Mouse (Mus musculus): ENCODE data around the gene Rnd2. TPM values are rescaled to one million over a fixed set of nuclear protein-coding genes. Genes with fewer than 3 reads are reported as not detected.
A peak's percentile ranks its signal among the peaks of the same experiment; 100 is the strongest.
"Not testable (repeated sequence)": the region's sequence is repeated elsewhere in the genome, so short reads cannot be mapped to it uniquely, and the experiment has no call there.

The Rnd2 gene
- polyA plus RNA-seq, 1 experiment from 2014 or later: 37.5 TPM

- peak overlapping the region; percentile 17; the same call in 1 of the 2 replicates for H3K4me3 ChIP-seq (ENCODE audit: low read depth, low read length)
- H3K27ac ChIP-seq (ENCODE audit: low read depth, low read length): peak overlapping the region; percentile 54; the same call in 1 of the 2 replicates
- DNase-seq (ENCODE audit: low spot score, missing footprints) (no peak), ATAC-seq (ENCODE audit: low FRiP score) (no peak)
- peak overlapping the region; percentile 41 for H3K4me2 ChIP-seq
- 19% methylated on average over 7 of the region's 7 CpGs for WGBS
- peak overlapping the region; percentile 38; the same call in 1 of the 2 replicates for H3K9ac ChIP-seq (ENCODE audit: low read length)
- no peaks in the 10 kb centered on the region for H3K36me3 ChIP-seq (ENCODE audit: control insufficient read depth, insufficient read depth, low read length)
- H3K9me3 ChIP-seq (ENCODE audit: control insufficient read depth, low read length): no peaks in the 10 kb centered on the region
- peaks cover 2% of the 10 kb centered on the region; the same call in 1 of the 2 replicates for H3K27me3 ChIP-seq (ENCODE audit: control insufficient read depth, insufficient read depth, low read length)
- peaks cover 27% of the 10 kb centered on the region for H3K4me1 ChIP-seq (ENCODE audit: control insufficient read depth, insufficient read depth, low read length)
These were observed 5.4 kb downstream of the Rnd2 start for GRCm38 (mm10) chr11:101470206-101470605.

DNA sequence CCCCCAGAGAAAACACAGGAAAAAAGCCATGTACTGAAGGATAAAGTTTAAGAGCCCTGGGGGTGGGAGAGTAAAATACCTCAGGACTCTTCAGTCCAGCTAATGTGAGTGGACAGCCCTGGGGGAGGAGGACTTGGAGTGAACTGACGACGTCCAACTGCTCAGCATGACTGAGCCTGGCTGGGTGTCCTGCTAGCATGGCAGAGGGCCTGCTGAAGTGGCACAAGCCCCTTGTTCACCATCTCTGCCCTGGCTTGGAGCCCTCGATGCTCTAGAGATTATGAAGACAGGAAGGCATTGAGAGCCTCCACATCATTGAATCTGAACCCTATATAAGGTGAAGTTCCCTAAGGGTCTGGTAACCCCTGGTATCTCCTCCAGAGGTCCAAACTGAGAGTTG, 7.1 kb downstream of the Rnd2 start:
- DNase-seq (ENCODE audit: low spot score, missing footprints) (no peak), ATAC-seq (ENCODE audit: low FRiP score) (no peak)
- peaks cover 22% of the 10 kb centered on the region for H3K4me1 ChIP-seq (ENCODE audit: control insufficient read depth, insufficient read depth, low read length)
- no peaks in the 10 kb centered on the region for H3K36me3 ChIP-seq (ENCODE audit: control insufficient read depth, insufficient read depth, low read length)
- H3K4me3 ChIP-seq (ENCODE audit: low read depth, low read length): no peak overlapping the region
- H3K27ac ChIP-seq (ENCODE audit: low read depth, low read length): no peak overlapping the region
- no peaks in the 10 kb centered on the region for H3K27me3 ChIP-seq (ENCODE audit: control insufficient read depth, insufficient read depth, low read length)
- H3K4me2 ChIP-seq: no peak overlapping the region
- WGBS: 67% methylated on average over 3 of the region's 3 CpGs
- H3K9ac ChIP-seq (ENCODE audit: low read length): no peak overlapping the region
- H3K9me3 ChIP-seq (ENCODE audit: control insufficient read depth, low read length): no peaks in the 10 kb centered on the region

- no peaks in the 10 kb centered on the region for H3K27me3 ChIP-seq (ENCODE audit: control insufficient read depth, insufficient read depth, low read length)
- no peak for DNase-seq (ENCODE audit: low spot score, missing footprints)
- H3K9ac ChIP-seq (ENCODE audit: low read length): no peak overlapping the region
- no peaks in the 10 kb centered on the region for H3K36me3 ChIP-seq (ENCODE audit: control insufficient read depth, insufficient read depth, low read length)
- no peak overlapping the region for H3K27ac ChIP-seq (ENCODE audit: low read depth, low read length)
- peaks cover 21% of the 10 kb centered on the region for H3K4me1 ChIP-seq (ENCODE audit: control insufficient read depth, insufficient read depth, low read length)
- H3K4me3 ChIP-seq (ENCODE audit: low read depth, low read length): no peak overlapping the region
- H3K4me2 ChIP-seq: no peak overlapping the region
- WGBS: 70% methylated on average over 7 of the region's 7 CpGs
- H3K9me3 ChIP-seq (ENCODE audit: control insufficient read depth, low read length): no peaks in the 10 kb centered on the region
- ATAC-seq (ENCODE audit: low FRiP score): no peak
These were observed 7.5 kb downstream of the Rnd2 start for GRCm38 (mm10) chr11:101472336-101472735.

- not testable (repeated sequence) for H3K4me2 ChIP-seq; H3K4me3 ChIP-seq (ENCODE audit: low read depth, low read length); H3K9me3 ChIP-seq (ENCODE audit: control insufficient read depth, low read length); H3K36me3 ChIP-seq (ENCODE audit: control insufficient read depth, insufficient read depth, low read length); H3K27me3 ChIP-seq (ENCODE audit: control insufficient read depth, insufficient read depth, low read length); ATAC-seq (ENCODE audit: low FRiP score); H3K9ac ChIP-seq (ENCODE audit: low read length); DNase-seq (ENCODE audit: low spot score, missing footprints); H3K27ac ChIP-seq (ENCODE audit: low read depth, low read length)
- H3K4me1 ChIP-seq (ENCODE audit: control insufficient read depth, insufficient read depth, low read length): peaks cover 27% of the 10 kb centered on the region
- 84% methylated on average over 1 of the region's 1 CpGs for WGBS
These were observed 8.9 kb downstream of the Rnd2 start for GRCm38 (mm10) chr11:101473686-101474085.

GRCm38 (mm10) chr11:101474298-101474697, 9.5 kb downstream of the Rnd2 start:
- Histone ChIP-seq H3K36me3 (ENCODE audit: control insufficient read depth, insufficient read depth, low read length) (no peaks in the 10 kb centered on the region), H3K9me3 (ENCODE audit: control insufficient read depth, low read length) (no peaks in the 10 kb centered on the region), H3K27me3 (ENCODE audit: control insufficient read depth, insufficient read depth, low read length) (no peaks in the 10 kb centered on the region), H3K27ac (ENCODE audit: low read depth, low read length) (no peak overlapping the region), H3K9ac (ENCODE audit: low read length) (no peak overlapping the region), H3K4me3 (ENCODE audit: low read depth, low read length) (no peak overlapping the region), H3K4me1 (ENCODE audit: control insufficient read depth, insufficient read depth, low read length) (peaks cover 27% of the 10 kb centered on the region), H3K4me2 (no peak overlapping the region)
- ATAC-seq (ENCODE audit: low FRiP score): no peak
- 83% methylated on average over 5 of the region's 5 CpGs for WGBS
- DNase-seq (ENCODE audit: low spot score, missing footprints): no peak

DNA sequence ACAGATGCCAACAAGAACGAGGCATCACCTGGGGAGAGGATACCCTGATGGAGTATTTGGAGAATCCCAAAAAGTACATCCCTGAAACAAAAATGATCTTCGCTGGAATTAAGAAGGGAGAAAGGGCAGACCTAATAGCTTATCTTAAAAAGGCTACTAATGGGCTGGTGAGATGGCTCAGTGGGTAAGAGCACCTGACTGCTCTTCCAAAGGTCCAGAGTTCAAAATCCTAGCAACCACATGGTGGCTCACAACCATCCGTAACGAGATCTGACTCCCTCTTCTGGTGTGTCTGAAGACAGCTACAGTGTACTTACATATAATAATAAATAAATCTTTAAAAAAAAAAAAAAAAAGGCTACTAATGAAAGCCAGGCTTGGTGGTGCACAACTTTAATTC, 11.6 kb downstream of the Rnd2 start:
- H3K27ac ChIP-seq (ENCODE audit: low read depth, low read length); H3K9me3 ChIP-seq (ENCODE audit: control insufficient read depth, low read length); H3K9ac ChIP-seq (ENCODE audit: low read length); H3K36me3 ChIP-seq (ENCODE audit: control insufficient read depth, insufficient read depth, low read length); ATAC-seq (ENCODE audit: low FRiP score); DNase-seq (ENCODE audit: low spot score, missing footprints); H3K27me3 ChIP-seq (ENCODE audit: control insufficient read depth, insufficient read depth, low read length); H3K4me2 ChIP-seq; H3K4me3 ChIP-seq (ENCODE audit: low read depth, low read length): not testable (repeated sequence)
- peaks cover 28% of the 10 kb centered on the region for H3K4me1 ChIP-seq (ENCODE audit: control insufficient read depth, insufficient read depth, low read length)
- 88% methylated on average over 4 of the region's 4 CpGs for WGBS

- ATAC-seq (ENCODE audit: low FRiP score) (peak; percentile 77), DNase-seq (ENCODE audit: low spot score, missing footprints) (no peak)
- Histone ChIP-seq H3K4me1 (ENCODE audit: control insufficient read depth, insufficient read depth, low read length) (peaks cover 28% of the 10 kb centered on the region), H3K4me3 (ENCODE audit: low read depth, low read length) (no peak overlapping the region), H3K4me2 (peak overlapping the region; percentile 22), H3K27ac (ENCODE audit: low read depth, low read length) (peak overlapping the region; percentile 95), H3K27me3 (ENCODE audit: control insufficient read depth, insufficient read depth, low read length) (no peaks in the 10 kb centered on the region), H3K9me3 (ENCODE audit: control insufficient read depth, low read length) (no peaks in the 10 kb centered on the region), H3K9ac (ENCODE audit: low read length) (0 out of 2 replicates have a peak overlapping the region, but pooled peaks have one; percentile 42), H3K36me3 (ENCODE audit: control insufficient read depth, insufficient read depth, low read length) (no peaks in the 10 kb centered on the region)
- 19% methylated on average over 4 of the region's 4 CpGs for WGBS
These were observed 12.4 kb downstream of the Rnd2 start for GRCm38 (mm10) chr11:101477194-101477551.

- Histone ChIP-seq H3K4me3 (ENCODE audit: low read depth, low read length) (no peak overlapping the region), H3K4me1 (ENCODE audit: control insufficient read depth, insufficient read depth, low read length) (peaks cover 28% of the 10 kb centered on the region), H3K27me3 (ENCODE audit: control insufficient read depth, insufficient read depth, low read length) (no peaks in the 10 kb centered on the region), H3K9ac (ENCODE audit: low read length) (peak overlapping the region; percentile 42; the same call in 1 of the 2 replicates), H3K36me3 (ENCODE audit: control insufficient read depth, insufficient read depth, low read length) (no peaks in the 10 kb centered on the region), H3K9me3 (ENCODE audit: control insufficient read depth, low read length) (no peaks in the 10 kb centered on the region), H3K4me2 (peak overlapping the region; percentile 22), H3K27ac (ENCODE audit: low read depth, low read length) (peak overlapping the region; percentile 95)
- ATAC-seq (ENCODE audit: low FRiP score) (peak; percentile 82), DNase-seq (ENCODE audit: low spot score, missing footprints) (peak; percentile 93)
- WGBS: 39% methylated on average over 10 of the region's 10 CpGs
These were observed 12.9 kb downstream of the Rnd2 start for GRCm38 (mm10) chr11:101477552-101478211.

GRCm38 (mm10) chr11:101479171-101479635, 14.4 kb downstream of the Rnd2 start:
- 5% methylated on average over 18 of the region's 18 CpGs for WGBS
- H3K36me3 ChIP-seq (ENCODE audit: control insufficient read depth, insufficient read depth, low read length): no peaks in the 10 kb centered on the region
- peak overlapping the region; percentile 23 for H3K4me3 ChIP-seq (ENCODE audit: low read depth, low read length)
- peak overlapping the region; percentile 95 for H3K27ac ChIP-seq (ENCODE audit: low read depth, low read length)
- H3K9ac ChIP-seq (ENCODE audit: low read length): peak overlapping the region; percentile 62
- ATAC-seq (ENCODE audit: low FRiP score) (peak; percentile 78), DNase-seq (ENCODE audit: low spot score, missing footprints) (peak; percentile 94)
- H3K4me2 ChIP-seq: peak overlapping the region; percentile 44
- H3K27me3 ChIP-seq (ENCODE audit: control insufficient read depth, insufficient read depth, low read length): no peaks in the 10 kb centered on the region
- H3K4me1 ChIP-seq (ENCODE audit: control insufficient read depth, insufficient read depth, low read length): peaks cover 33% of the 10 kb centered on the region
- H3K9me3 ChIP-seq (ENCODE audit: control insufficient read depth, low read length): no peaks in the 10 kb centered on the region
